Mouse (Mus musculus): ENCODE data around the gene Ascl3.

Gene Ascl3

DNA sequence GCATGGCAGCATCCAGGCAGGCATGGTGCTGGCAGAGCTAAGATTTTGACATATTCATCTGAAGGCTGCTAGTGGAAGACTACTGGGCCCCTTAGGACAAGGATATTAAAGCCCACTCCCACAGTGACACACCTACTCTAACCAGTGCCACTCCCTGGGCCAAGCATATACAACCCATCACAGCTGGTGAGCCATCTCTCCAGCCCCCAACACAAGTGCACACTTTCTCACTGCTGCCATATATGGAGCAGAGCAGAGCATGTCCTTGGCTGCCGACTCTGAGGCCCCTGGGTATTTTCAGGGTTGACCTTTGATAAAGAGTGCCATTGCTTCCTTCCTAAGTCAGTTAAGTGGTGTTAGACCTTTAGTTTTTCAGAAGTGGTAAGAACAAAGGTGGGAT lies 21.5 kb downstream of the Ascl3 start:
- in situ Hi-C loops (cut with MboI, MseI), result no loop called here

DNA sequence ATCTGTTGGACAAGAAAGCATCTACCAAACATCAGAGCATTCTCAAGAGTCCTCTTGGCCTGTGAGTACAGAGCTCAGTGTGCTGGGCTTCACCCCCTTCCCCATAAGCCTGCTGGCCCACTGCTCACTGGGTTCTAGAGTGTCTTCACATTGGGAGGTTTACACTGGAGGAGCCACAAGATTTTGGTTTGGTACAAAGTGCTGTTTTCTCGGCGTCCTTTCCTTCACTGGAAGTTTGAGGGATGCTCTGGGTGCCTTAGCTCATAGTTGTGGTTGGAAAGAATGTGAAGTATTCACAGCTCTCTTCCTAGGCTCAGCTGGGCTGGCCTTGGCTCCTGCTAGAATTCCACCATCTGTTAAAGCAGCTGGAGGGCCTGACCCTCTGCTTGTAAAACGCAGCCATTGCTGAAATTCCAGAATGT lies 22.6 kb downstream of the Ascl3 start:
- in situ Hi-C loops (cut with MboI, MseI), result no loop called here

DNA sequence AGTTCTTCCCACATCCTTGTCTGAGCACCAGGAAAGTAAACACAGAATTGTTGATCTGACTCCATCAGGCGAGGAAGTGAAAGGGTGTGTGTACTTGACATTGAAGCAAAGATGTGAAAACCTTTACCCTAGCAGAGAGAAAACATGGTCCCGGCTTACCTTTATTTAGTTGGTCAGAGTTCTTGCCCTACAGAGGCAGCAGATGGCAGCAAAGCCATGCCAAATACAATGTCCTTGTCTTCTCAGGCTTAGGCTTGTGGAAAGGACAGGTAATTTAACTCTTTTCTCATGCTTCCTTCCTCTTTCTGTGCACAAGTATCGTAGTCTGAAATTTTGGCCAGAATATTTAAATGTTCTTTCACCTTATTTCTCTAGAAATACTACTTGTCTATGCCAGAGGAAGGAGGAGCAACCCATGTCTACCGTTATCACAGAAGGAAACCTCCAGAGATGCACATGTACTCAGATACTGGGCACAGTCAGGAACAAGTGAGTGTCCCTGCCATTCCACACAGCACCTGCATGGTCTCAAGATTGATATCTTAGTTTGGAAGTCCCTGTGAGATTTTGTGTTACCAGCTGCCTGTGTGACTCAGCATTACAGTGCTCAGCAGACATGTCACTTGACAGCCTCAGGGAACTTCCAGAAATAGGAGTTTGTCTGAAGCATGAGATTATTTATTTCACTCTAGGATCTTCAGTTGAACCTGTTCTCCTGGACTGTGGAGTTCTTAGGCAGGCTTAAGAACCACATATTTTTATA lies 24.3 kb downstream of the Ascl3 start:
- in situ Hi-C loops (cut with MboI, MseI), result no loop called here

DNA sequence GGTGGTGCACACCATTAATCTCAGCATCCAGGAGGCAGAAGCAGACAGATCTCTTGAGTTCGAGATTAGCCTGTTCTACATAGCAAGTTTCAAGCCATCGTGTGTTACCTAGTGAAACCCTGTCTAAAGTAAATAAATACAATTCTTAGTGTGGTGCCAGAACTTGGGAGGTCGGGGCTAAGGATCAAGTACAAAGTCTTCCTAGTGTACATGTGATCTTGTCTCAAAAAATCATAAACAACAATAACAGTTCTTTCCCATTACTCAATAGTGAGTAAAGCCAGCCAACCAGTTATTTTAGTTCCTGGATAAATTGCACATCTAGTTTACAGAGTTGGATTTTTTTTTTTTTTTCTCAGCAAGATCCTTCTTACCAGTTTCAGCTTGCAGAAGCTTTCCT lies 27.1 kb downstream of the Ascl3 start:
- in situ Hi-C loops (cut with MboI, MseI), result no loop called here

DNA sequence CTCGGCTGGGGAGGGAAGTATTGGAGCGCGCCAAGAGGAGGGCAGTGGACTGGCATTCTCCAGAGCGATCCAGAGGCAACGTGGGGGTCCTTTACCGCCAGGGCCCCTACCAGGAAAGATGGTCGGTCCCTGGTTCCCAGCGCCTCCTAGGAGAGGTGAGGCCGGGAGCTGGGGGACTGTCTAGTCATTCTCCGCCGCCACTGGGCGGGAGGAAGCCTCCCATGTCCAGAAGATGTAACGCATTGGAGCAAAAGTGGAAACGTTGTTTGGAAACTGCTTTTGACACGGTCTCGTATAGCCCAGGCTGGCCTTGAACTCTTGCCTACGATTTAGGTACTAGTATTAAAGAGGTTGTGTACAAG lies 27.5 kb downstream of the Ascl3 start:
- in situ Hi-C loops (cut with MboI, MseI), result no loop called here

DNA sequence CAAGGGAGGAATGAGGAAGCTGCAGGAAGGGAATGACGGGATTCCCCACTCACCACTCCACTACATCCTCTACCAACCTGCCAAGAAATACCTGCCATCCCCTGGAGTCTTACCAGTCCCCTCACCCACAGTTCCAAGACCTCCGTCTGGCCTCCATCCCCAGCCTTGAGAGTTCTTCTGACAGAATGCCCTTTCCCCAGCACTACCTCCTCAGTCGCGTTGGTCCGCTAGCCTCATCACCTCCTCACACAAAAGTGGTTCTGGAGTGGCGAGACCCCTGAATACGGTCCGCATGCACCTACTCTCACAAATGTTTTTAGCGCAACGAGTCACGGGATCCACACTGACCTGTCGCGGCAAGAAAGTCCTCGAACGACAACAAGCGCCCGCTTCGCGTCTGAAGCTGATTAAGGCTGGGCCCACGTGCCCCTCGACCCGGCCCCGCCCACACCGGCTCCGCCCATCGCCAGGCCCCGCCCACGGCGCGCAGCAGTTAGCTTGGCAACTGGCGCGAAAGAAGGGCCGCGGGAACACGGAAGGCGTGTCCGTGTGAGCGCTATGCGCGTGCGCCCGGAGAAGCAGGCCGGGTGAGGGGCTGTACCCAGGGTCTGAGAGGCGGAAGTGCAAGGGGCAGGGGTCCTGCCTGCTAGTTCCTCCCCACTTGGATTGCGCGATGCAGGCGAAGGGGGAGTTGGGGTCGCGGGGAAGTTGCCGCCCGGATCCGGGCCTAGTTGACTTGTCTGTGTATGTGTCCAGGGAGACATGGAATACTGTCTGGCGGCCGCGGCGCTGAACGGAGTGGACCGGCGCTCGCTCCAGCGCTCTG lies 28.1 kb downstream of the Ascl3 start, which contains the start of the genes St5 and Akip1:
TSS of gene St5 (minus strand) at position 416 of the 826 bp plus-strand sequence.
TSS of gene Akip1 (plus strand) at position 501 of the 826 bp plus-strand sequence.
- in situ Hi-C loops (cut with MboI, MseI), result no loop called here

DNA sequence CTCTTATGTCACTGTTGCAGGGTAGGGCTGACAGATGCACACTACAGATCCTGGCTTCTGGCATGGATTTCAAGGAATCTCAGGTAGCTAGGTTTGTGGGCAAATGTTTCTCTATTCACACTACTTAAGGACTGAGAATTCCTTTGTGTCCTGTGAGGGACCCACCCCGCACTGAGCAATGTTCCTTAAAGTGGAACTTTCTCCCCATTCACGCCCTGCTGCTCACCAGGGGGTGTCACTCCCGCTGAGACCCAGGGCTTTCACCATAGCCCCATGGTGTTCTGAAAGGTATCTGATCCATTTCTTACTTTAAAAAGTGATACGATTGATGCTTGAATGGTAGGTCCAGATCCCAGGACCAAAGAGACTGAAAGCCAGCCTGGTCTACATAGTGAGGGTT lies 28.8 kb downstream of the Ascl3 start:
- in situ Hi-C loops (cut with MboI, MseI), result no loop called here

DNA sequence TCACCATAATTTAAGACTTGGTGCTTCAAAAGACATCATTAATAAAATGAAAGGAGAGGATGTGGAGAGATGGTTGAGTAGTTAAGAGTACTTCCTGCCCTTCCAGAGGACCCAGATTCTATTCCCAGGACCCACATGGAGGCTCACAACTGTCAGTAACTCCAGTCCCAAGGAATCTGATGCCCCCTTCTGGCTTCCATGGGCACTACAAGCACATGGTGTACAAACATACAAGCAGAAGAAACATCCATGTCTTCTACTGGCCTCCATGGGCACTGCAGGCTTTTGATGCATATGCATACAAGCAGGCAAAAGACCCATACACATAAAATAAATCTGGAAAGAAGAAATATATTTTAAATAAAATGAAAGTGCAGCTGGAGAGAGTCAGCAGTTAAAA lies 31.3 kb downstream of the Ascl3 start:
- in situ Hi-C loops (cut with MboI, MseI), result no loop called here

DNA sequence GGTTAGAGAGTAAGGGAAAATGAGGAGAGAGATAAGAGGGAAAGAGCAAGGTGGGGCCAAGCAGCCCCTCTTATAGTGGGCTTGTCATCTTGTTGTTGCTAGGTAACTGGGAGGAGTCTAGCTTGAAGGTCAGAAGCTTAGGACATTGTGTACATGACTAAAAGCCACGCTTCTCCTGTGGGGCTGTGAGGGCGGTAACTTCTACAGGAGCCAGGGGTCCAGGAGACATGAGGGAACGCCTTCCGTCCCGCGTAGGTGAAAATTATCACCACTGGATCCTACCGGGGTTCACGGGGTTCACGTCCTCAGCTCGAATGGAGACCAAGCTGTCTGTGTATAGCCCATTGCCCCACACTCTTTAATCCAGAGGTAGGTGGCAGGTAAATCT lies 36.2 kb downstream of the Ascl3 start:
- in situ Hi-C loops (cut with MboI, MseI), result no loop called here

DNA sequence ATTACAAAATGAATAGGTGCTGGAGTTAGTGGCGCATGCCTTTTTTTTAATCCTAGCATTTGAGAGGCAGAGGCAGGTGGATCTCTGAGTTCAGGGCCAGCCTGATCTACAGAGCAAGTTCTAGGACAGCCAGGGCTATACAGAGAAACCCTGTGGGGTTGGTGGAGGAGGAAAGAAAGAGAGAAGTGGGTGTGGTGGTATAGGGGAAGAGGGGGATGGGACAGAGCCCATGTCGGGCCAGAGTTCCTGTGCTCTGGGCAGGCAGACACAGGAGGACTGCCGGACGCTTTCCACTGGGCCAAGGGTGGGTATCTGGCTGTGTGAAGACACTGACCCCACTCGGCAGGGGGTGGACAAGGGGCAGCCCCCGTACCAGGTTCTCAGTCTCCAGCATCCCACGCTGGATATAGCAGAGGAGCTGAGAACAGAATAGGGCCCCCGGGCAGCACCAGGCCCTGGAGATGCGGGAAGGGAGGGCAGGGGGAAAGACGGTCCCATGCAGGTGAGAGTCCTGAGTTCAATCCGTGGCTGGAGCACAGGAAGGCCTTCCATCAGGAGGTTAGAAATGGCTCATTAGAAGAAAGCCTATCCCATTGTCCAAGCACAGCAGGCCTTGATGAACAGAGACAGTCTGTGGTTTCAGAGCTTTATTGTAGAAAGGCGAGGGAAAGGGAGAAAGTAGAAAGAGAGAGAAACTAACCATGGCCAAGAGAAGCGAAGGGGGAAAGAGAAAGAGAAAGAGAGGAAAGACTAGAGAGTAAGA lies 36.8 kb downstream of the Ascl3 start:
- in situ Hi-C loops (cut with MboI, MseI), result no loop called here

DNA sequence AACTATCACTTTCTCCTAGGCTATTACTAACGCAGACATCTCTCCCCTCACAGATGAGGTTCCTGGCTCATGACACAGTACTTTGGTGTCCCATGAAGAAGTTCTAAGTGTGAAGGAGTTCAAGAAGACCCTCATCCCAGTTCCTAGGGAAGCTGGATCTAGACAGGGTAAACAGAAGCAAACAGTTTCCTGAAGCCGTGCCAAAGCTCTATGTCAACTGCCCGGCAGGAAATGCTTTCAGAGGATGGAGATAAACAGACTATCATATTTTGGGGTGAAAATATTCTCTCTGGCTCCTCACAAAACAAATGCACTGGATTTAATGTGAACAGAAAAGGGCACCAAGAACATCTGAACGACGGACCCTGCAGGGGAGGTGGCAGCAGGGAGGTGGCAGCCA lies 40.6 kb downstream of the Ascl3 start:
- in situ Hi-C loops (cut with MboI, MseI), result no loop called here

DNA sequence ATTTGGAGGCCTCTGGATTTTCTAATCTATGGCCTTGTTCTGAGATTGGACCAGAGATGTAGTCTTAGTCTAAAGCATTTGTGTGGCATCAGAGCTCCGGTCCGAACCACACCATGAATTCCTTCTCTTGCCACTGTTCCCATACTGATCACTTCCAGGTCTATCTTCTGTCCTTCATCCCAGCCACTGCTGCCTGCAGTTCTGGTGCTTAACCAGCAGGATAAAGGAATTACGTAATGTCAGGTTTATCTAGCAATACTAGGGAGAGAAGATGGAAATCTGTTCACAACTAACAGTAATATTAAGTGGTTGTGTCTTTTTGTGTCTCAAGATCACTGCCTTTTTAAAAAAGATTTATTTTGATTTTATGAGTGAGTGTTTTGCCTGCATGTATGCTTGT lies 41.4 kb downstream of the Ascl3 start:
- in situ Hi-C loops (cut with MboI, MseI), result no loop called here

DNA sequence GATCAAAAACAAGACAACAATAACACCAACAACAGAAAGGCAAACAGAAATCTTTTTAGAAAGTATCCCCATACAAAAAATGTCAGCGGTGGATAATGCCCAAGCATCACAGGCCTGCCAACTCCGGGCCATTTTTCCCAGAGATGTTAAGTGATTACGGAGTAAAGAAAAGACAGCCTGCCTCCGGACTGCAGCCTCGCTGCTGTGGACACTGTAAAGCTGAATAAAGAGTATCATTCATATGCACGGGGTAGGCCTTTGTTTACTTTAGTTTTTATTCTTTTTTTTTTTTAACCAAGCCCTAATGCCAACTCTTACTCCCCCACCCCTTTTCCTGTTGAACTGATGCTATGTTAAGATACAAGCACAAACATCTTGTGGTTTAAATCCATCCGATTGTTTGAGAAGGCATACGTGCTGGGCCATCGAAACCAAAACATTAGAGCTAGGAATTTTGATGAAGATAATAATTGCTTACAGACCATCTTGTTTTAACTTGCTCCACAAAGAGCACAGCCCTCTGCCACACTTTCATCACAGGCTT lies 44.9 kb downstream of the Ascl3 start:
- in situ Hi-C loops (cut with MboI, MseI), result no loop called here

DNA sequence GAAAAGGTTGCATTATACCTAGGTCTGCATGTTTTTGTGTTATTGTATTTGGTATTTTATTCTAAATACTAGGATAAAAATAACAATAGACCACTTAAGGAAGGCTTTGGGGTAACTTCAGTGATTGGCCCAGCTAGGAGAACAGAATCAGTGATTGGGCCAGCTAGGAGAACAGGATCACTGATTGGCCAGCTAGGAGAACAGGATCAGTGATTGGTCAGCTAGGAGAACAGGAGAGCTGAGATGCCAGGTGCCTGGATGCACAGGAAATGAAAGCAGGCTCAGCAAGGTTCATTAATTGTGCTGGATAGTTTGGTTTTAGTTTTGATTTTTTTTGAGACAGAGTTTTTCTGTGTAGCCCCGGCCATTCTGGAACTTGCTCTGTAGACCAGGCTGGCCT lies 50.6 kb downstream of the Ascl3 start:
- in situ Hi-C loops (cut with MboI, MseI), result no loop called here

DNA sequence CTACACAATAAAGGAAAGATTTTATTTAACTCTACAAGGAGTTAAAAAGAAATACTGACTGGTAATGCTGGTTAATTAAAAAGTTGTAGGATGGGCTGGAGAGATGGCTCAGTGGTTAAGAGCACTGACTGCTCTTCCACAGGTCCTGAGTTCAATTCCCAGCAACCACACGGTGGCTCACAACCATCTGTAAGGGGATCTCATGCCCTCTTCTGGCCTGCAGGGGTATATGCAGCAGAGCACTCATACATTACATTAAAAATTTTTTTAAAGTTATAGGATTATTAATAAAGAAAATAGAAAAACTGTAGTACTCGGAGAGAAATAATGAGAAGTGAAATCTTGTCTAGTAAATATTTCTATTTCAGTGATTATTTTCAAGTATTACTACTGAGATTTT lies 51.2 kb downstream of the Ascl3 start:
- in situ Hi-C loops (cut with MboI, MseI), result no loop called here
